Mouse (Mus musculus): Measurements from ENCODE around the gene Mllt10. TPM values are rescaled to one million over a fixed set of nuclear protein-coding genes. Genes with fewer than 3 reads are reported as not detected.
A peak's percentile ranks its signal among the peaks of the same experiment; 100 is the strongest.

The Mllt10 gene
- polyA plus RNA-seq, 1 experiment from 2014 or later: 55.5 TPM

DNA sequence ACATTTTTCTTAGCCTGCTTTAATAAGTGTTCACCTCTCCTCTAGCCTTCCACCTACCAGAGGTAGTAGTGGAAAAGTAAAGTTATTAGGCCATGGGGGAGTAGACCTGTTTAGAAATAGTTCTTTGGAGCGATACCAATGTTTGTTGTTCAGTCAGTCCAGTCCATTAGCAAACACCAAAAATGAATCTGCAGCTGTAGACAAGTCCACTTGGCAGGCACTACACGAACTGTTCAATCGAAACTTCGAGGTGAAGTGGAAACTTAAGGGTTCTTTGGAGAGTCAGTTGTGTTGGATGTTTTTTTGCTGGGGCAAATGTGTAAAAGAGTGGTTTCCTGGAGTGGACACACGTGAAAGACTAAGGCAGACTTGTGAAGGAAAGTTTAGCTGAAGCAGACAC is 84.6 kb downstream of the Mllt10 start:
- Histone ChIP-seq H3K4me3 (replicated peaks) (no peak overlapping the region), H3K27ac (no peak overlapping the region), H3K9ac (no peak overlapping the region), H3K4me2 (replicated peaks) (no peak overlapping the region), H3K4me1 (replicated peaks) (no peaks in the 10 kb centered on the region), H3K9me3 (no peaks in the 10 kb centered on the region), H3K36me3 (peaks cover 16% of the 10 kb centered on the region), H3K27me3 (replicated peaks) (no peaks in the 10 kb centered on the region)
- no peak for ATAC-seq
- WGBS: 96% methylated on average over 5 of the region's 5 CpGs

DNA sequence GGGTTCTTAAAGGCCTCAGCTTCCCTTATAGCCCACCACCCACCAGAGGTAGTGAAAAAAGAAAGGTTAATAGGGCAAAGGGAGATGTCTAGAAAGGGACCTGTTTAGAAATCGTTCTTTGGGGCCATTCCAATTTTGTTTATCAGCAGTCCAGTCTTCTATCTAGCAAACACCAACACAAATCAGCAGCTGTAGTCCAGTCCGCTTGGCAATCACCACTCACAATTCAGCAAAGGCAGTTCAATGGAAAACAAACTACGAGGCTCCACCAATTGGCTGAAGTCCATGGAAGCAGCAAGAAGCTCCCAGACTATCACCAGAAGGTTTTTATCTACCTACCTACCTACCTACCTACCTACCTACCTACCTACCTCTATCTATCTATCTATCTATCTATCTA is 101.1 kb downstream of the Mllt10 start:
- Histone ChIP-seq H3K4me2 (replicated peaks) (no peak overlapping the region), H3K27me3 (replicated peaks) (no peaks in the 10 kb centered on the region), H3K27ac (no peak overlapping the region), H3K9me3 (no peaks in the 10 kb centered on the region), H3K9ac (no peak overlapping the region), H3K4me3 (replicated peaks) (no peak overlapping the region), H3K4me1 (replicated peaks) (no peaks in the 10 kb centered on the region), H3K36me3 (peaks cover 7% of the 10 kb centered on the region)
- 93% methylated on average over 3 of the region's 3 CpGs for WGBS
- ATAC-seq: no peak

DNA sequence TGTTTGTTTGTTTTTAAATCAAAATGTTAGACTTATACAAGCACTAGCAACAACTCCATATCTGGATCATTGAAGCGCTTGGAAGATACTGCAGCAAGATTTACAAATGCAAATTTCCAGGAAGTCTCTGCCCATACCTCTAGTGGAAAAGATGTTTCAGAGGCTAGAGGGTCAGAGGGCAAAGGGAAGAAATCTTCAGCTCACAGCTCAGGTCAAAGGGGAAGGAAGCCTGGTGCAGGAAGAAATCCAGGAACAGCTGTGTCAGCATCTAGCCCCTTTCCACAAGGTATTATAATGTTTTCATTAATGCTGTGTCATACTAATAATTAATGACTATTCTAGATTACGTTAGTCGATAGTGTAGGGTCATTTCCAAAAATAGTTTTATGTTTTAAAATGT is 104.4 kb downstream of the Mllt10 start:
- Histone ChIP-seq H3K4me3 (replicated peaks) (no peak overlapping the region), H3K4me2 (replicated peaks) (no peak overlapping the region), H3K9ac (no peak overlapping the region), H3K27ac (no peak overlapping the region), H3K27me3 (replicated peaks) (no peaks in the 10 kb centered on the region), H3K36me3 (peaks cover 9% of the 10 kb centered on the region), H3K9me3 (no peaks in the 10 kb centered on the region), H3K4me1 (replicated peaks) (no peaks in the 10 kb centered on the region)
- WGBS: 84% methylated on average over 3 of the region's 3 CpGs
- ATAC-seq: no peak

DNA sequence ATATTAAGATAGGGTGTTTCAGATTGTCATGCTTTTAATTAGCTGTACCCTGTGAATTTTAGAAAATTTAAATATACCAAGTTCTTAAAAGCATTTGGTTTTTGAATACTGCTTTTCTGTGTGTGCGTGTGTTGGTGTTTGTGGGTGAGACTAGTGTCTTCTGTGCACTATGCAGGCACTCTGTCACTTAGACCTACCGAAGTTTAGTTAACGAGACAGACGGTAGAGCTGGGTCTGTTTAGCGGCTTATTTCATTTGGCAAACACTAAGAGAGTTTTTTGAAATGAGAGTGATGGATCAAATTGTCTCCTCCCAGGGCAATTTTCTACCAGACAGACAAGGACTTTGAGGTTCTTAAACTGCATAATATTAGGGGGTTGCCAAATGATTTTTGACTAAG is 106.0 kb downstream of the Mllt10 start:
- Histone ChIP-seq H3K36me3 (peaks cover 9% of the 10 kb centered on the region), H3K4me3 (replicated peaks) (no peak overlapping the region), H3K4me2 (replicated peaks) (no peak overlapping the region), H3K9ac (no peak overlapping the region), H3K27ac (no peak overlapping the region), H3K9me3 (no peaks in the 10 kb centered on the region), H3K27me3 (replicated peaks) (no peaks in the 10 kb centered on the region), H3K4me1 (replicated peaks) (no peaks in the 10 kb centered on the region)
- 86% methylated on average over 5 of the region's 5 CpGs for WGBS
- ATAC-seq: no peak

DNA sequence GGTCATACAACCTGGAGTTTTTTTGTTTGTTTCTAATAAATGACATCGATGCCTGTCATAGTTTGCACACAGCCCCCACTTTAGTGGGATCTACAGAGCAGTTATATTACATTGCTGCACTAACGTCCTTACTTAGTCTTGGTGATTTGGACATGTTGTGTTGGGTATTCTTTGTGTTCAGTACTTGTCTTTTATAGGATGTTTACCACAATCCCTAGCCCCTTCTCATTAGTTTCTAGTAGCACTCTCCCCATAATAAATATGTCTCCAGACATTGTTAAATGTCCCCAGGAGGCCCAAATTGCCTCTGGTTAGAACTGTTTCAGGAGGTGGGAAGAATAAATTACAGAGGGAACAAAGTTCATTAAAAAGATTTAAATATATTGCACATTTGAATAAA is 110.5 kb downstream of the Mllt10 start:
- ATAC-seq: no peak
- Histone ChIP-seq H3K27ac (no peak overlapping the region), H3K4me2 (replicated peaks) (no peak overlapping the region), H3K4me1 (replicated peaks) (no peaks in the 10 kb centered on the region), H3K27me3 (replicated peaks) (no peaks in the 10 kb centered on the region), H3K9ac (no peak overlapping the region), H3K4me3 (replicated peaks) (no peak overlapping the region), H3K36me3 (peaks cover 6% of the 10 kb centered on the region; the same call in 1 of the 2 replicates), H3K9me3 (no peaks in the 10 kb centered on the region)
- 75% methylated on average over 2 of the region's 2 CpGs for WGBS

DNA sequence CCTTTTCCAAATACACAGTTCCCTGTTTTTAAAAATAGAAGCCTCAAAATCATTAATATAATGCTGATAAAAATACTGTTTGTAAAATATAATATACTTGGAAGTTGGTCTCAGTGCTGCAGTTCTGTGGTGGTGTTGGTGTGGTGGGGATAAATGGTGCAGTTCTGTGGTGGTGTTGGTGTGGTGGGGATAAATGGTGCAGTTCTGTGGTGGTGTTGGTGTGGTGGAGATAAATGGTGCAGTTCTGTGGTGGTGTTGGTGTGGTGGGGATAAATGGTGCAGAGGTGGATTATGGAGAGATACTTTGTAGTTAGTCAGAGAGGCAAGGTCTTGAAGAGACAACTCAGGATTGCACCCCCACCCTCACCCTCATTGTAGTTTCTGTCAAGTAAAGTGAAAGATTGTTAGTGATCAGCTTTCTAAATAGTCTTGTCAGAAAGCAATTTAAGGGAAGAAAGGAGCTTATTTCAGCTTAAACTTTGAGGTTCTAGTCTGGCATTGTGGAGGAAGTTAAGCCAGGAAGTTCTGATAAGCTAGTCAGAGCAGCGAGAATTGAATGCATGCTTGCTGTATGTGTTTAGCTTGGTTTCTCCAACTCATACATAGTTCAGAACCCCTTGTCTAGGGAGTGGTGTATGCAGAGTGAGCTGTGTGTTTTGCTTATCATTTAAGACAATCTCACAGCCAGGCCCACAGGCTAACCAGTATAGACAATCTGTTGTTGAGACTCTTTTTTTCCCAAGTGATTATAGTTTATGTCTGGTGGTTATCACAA is 114.3 kb downstream of the Mllt10 start:
- no peak overlapping the region for H3K27ac ChIP-seq
- ATAC-seq: no peak
- H3K27me3 ChIP-seq (replicated peaks): no peaks in the 10 kb centered on the region
- 69% methylated on average over 1 of the region's 1 CpGs for WGBS
- H3K9me3 ChIP-seq: no peaks in the 10 kb centered on the region
- H3K4me2 ChIP-seq (replicated peaks): no peak overlapping the region
- H3K4me1 ChIP-seq (replicated peaks): no peaks in the 10 kb centered on the region
- H3K36me3 ChIP-seq: no peaks in the 10 kb centered on the region
- no peak overlapping the region for H3K4me3 ChIP-seq (replicated peaks)
- H3K9ac ChIP-seq: no peak overlapping the region

DNA sequence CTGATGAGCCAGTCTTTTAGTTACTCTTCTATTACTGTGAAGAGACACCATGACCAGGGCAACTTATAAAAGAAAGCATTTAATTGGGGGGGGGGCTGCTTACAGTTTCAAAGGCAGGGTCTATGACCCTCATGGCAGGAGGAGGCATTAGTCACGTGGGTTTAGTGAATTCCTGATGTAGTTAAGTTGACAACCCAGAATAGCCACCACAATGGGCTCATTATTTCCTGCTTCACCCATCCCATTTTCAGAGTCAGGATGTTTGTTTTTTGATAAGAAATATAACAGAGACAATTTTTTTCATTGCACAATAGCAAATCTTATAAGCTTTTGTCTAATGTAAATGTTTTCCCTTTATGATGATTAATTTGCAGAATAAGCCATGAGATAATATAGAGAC is 120.2 kb downstream of the Mllt10 start:
- H3K4me2 ChIP-seq (replicated peaks): no peak overlapping the region
- H3K4me3 ChIP-seq (replicated peaks): no peak overlapping the region
- WGBS: 50% methylated on average over 1 of the region's 1 CpGs
- ATAC-seq: peak; percentile 28; the same call in 1 of the 2 replicates
- no peaks in the 10 kb centered on the region for H3K4me1 ChIP-seq (replicated peaks)
- H3K27ac ChIP-seq: no peak overlapping the region
- H3K9ac ChIP-seq: no peak overlapping the region
- no peaks in the 10 kb centered on the region for H3K27me3 ChIP-seq (replicated peaks)
- peaks cover 4% of the 10 kb centered on the region; the same call in 1 of the 2 replicates for H3K36me3 ChIP-seq
- no peaks in the 10 kb centered on the region for H3K9me3 ChIP-seq

DNA sequence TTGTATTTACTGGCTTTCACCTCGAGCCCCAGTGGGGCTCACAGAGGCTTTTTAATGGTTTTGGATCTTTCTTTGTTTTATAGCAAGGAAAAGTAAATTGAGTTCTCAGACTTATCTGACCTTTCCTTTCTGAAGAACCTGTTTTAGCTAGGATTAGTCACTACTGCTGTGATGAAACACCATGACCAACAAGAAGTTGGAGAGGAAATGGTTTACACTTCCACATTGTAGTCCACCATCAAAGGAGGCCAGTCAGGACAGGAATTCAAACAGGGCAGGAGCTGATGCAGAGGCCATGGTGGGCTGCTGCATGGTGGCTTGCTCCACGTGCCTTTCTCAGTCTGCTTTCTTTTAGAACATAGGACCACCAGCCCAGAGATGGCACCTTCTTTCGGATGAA is 121.2 kb downstream of the Mllt10 start:
- no peak overlapping the region for H3K27ac ChIP-seq
- H3K4me1 ChIP-seq (replicated peaks): no peaks in the 10 kb centered on the region
- peaks cover 4% of the 10 kb centered on the region; the same call in 1 of the 2 replicates for H3K36me3 ChIP-seq
- no peak overlapping the region for H3K4me2 ChIP-seq (replicated peaks)
- H3K4me3 ChIP-seq (replicated peaks): no peak overlapping the region
- no peaks in the 10 kb centered on the region for H3K9me3 ChIP-seq
- no peak overlapping the region for H3K9ac ChIP-seq
- ATAC-seq: no peak
- WGBS: 89% methylated on average over 3 of the region's 3 CpGs
- H3K27me3 ChIP-seq (replicated peaks): no peaks in the 10 kb centered on the region

DNA sequence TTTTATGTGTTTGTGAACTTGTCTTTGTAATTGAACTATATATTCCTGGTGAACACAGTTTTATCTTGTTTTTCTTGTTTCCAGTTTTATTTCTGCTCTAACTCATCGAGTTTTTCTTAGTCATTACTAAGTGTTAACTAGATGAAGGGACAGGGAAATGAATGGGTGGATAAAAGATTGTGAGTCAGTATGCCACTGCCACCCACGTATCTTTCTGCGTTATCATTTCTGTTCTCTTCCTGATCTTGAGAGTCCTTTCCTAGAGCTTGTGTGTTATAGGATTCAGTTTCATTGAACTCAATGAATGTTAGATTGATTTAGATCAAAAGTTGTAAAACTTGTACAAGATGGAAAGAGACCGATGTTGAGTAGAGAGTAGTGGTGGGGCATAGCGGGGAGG is 125.3 kb downstream of the Mllt10 start:
- H3K9ac ChIP-seq: no peak overlapping the region
- H3K36me3 ChIP-seq: peaks cover 4% of the 10 kb centered on the region; the same call in 1 of the 2 replicates
- no peak for ATAC-seq
- no peaks in the 10 kb centered on the region for H3K4me1 ChIP-seq (replicated peaks)
- no peak overlapping the region for H3K4me2 ChIP-seq (replicated peaks)
- H3K27ac ChIP-seq: no peak overlapping the region
- no peaks in the 10 kb centered on the region for H3K27me3 ChIP-seq (replicated peaks)
- H3K4me3 ChIP-seq (replicated peaks): no peak overlapping the region
- no peaks in the 10 kb centered on the region for H3K9me3 ChIP-seq
- WGBS: 95% methylated on average over 5 of the region's 5 CpGs

DNA sequence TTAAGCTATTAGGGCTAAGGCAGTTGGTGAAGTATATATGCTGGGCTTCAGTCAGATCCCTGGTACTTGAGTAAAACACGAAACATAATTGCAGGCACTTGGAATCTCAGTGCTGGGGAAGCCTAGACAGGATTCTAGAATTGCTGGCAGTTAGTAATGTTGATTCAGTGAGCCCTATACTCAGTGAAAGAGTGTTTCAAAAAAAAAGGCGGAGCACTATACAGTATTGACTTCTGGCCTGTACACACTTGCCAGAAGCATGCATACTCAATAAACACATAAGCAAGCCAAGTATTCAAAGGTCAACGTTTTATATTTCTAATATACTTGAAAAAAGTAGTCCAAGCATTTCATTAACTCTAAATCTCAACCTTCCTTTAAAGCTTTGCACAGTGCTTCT is 126.6 kb downstream of the Mllt10 start:
- H3K9me3 ChIP-seq: no peaks in the 10 kb centered on the region
- no peak overlapping the region for H3K9ac ChIP-seq
- no peak overlapping the region for H3K27ac ChIP-seq
- H3K4me2 ChIP-seq (replicated peaks): no peak overlapping the region
- no peaks in the 10 kb centered on the region for H3K27me3 ChIP-seq (replicated peaks)
- ATAC-seq: no peak
- 85% methylated on average over 3 of the region's 3 CpGs for WGBS
- no peak overlapping the region for H3K4me3 ChIP-seq (replicated peaks)
- peaks cover under 1% of the 10 kb centered on the region; the same call in 1 of the 2 replicates for H3K36me3 ChIP-seq
- no peaks in the 10 kb centered on the region for H3K4me1 ChIP-seq (replicated peaks)

DNA sequence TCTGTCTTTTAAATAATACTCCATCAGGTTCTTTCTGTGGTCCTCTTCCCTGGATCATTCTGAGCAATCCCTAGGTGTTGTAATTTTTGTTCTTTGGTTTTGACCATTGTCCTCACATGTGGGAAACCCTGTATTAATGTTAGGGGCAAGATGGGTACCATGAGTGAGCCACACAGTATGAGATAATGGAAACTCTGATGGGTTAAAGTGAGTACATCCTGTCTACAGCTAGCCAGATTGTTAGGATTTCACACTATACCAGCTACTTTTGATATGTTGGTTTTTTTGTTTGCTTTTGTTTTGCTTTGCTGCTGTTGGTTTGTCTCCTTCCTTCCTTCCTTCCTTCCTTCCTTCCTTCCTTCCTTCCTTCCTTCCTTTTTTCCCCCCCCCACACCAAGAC is 128.0 kb downstream of the Mllt10 start:
- H3K36me3 ChIP-seq: no peaks in the 10 kb centered on the region
- no peak for ATAC-seq
- H3K27me3 ChIP-seq (replicated peaks): no peaks in the 10 kb centered on the region
- H3K4me2 ChIP-seq (replicated peaks): no peak overlapping the region
- no peak overlapping the region for H3K4me3 ChIP-seq (replicated peaks)
- H3K9me3 ChIP-seq: no peaks in the 10 kb centered on the region
- no peak overlapping the region for H3K27ac ChIP-seq
- H3K9ac ChIP-seq: no peak overlapping the region
- no peaks in the 10 kb centered on the region for H3K4me1 ChIP-seq (replicated peaks)

DNA sequence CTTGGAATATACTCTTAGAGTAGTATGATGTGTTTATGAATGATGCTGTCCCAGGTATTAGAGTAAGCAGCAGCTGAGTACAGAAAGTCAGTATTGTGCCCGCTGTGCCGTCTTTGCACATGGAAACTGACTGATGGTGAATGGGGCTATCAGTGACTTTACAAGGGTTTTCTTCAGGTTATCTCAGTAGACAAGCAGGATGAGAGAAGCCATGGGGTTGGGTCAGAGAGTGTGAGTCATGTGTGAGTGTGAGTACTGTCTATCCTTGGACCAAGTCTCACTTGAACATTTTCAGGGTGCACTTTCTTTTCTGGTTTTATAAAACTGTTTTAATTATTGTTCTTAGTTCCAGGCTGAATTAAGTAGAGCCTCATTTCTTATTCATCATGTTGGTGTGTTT is 133.3 kb downstream of the Mllt10 start:
- Histone ChIP-seq H3K9me3 (no peaks in the 10 kb centered on the region), H3K27me3 (replicated peaks) (no peaks in the 10 kb centered on the region), H3K4me2 (replicated peaks) (no peak overlapping the region), H3K36me3 (peaks cover 10% of the 10 kb centered on the region), H3K4me1 (replicated peaks) (no peaks in the 10 kb centered on the region), H3K4me3 (replicated peaks) (no peak overlapping the region), H3K27ac (no peak overlapping the region), H3K9ac (no peak overlapping the region)
- ATAC-seq: no peak
- WGBS: 91% methylated on average over 2 of the region's 2 CpGs

DNA sequence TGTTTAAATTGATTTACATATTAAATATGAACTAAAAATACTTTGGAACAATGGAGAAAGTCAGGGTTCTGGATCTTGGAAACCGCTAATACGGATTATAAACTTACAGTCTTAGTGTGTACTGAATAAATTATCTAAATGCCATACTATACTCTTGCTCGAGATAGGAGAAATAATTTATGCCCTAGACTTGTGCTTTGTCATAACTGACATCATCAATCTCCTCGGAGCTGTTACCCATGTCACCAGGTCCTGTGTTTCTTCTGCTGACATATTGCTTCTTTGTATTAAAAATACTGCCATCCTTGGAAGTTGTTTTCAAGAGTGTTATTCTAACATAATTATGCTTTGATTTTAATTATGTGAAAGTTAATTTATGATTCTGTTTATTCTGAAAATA is 140.2 kb downstream of the Mllt10 start:
- Histone ChIP-seq H3K9ac (no peak overlapping the region), H3K27me3 (replicated peaks) (no peaks in the 10 kb centered on the region), H3K27ac (no peak overlapping the region), H3K4me2 (replicated peaks) (no peak overlapping the region), H3K9me3 (no peaks in the 10 kb centered on the region), H3K4me3 (replicated peaks) (no peak overlapping the region), H3K4me1 (replicated peaks) (no peaks in the 10 kb centered on the region), H3K36me3 (0 out of 2 replicates have a peak, but pooled peaks cover 2% of the 10 kb centered on the region)
- WGBS: 69% methylated on average over 4 of the region's 4 CpGs
- ATAC-seq: peak; percentile 39; the same call in 1 of the 2 replicates
